Comparison of ENCODE assay signal across 20 mouse cellular contexts in the genomic region with DNA sequence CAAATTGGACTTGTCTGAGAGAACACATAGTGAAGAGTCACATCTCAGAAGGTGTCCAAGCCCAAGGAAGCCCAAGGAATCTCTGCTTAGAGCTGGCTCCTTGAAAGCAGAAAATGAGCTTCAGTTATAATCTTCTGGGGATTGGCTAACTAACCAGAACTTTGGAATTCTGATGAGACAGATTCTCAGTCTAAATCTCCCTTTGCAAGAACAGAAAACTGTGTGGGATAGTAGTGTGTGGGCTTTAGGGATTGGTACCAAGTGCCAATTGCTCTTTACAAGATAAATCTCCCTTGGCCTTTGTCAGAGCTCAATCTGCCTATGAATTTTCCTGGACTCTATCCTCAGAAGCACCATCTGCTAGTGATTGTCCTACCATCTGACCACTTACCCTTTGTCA. TPM values are rescaled to one million over a fixed set of nuclear protein-coding genes. Genes with fewer than 3 reads are reported as not detected.
A peak's percentile ranks its signal among the peaks of the same experiment; 100 is the strongest.
DNase-seq lines count a peak whose midpoint lies in the region; ATAC-seq lines count a peak whose summit lies in the region.
"Had no signal": no experiment of that assay in that cellular context is flagged by ENCODE, and none has a peak within 500 bp of the region (broad histone marks: within the 10 kb centered on the region; RNA-seq: fewer than 3 reads in every experiment).

No protein-coding gene starts in this region.

- H3K27ac ChIP-seq in hindbrain, embryonic 10.5 days, result peak overlapping the region; percentile 81
- H3K27ac ChIP-seq in midbrain, embryonic 14.5 days (replicated peaks; ENCODE audit: low read depth, low read length), result 0 out of 2 replicates have a peak overlapping the region, but pooled peaks have one; percentile 20
- H3K27ac ChIP-seq: limb, embryonic 13.5 days; liver, embryonic 15.5 days; neural tube, embryonic 12.5 days; stomach, embryonic 15.5 days had no signal

- no peak overlapping the region for H3K4me2 ChIP-seq in midbrain, embryonic 14.5 days (ENCODE audit: low read length)
- H3K4me2 ChIP-seq: heart, embryonic 12.5 days; limb, embryonic 13.5 days; liver, embryonic 15.5 days; neural tube, embryonic 12.5 days; stomach, embryonic 15.5 days had no signal

- no peak overlapping the region for H3K9ac ChIP-seq in midbrain, embryonic 14.5 days (replicated peaks; ENCODE audit: low read length)
- H3K9ac ChIP-seq: heart, embryonic 12.5 days; limb, embryonic 13.5 days; liver, embryonic 15.5 days; neural tube, embryonic 12.5 days; stomach, embryonic 15.5 days had no signal

- no peak for DNase-seq in frontal cortex, postnatal 10 days (ENCODE audit: low spot score in 2 of 2)
- DNase-seq in brain, adult 2 months (ENCODE audit: low read depth, low spot score), result peak; percentile 46
- no peak for DNase-seq in hindbrain, embryonic 10.5 days (ENCODE audit: low spot score)
- DNase-seq in midbrain, embryonic 14.5 days, result no peak
- DNase-seq in urinary bladder, postnatal 10 days (ENCODE audit: low spot score), result no peak
- DNase-seq in adipocyte (ENCODE audit: low spot score), result no peak
- DNase-seq in MN1 (ENCODE audit: low spot score), result no peak
- DNase-seq: heart, postnatal 4 days; kidney, adult 18-20 months; kidney, postnatal 25 days; lung, postnatal 10 days; thymus, postnatal 25 days had no signal

- no peak overlapping the region for H3K4me3 ChIP-seq in hindbrain, embryonic 10.5 days
- no peak overlapping the region for H3K4me3 ChIP-seq in midbrain, embryonic 14.5 days (replicated peaks; ENCODE audit: low read depth, low read length)
- H3K4me3 ChIP-seq: heart, embryonic 12.5 days; limb, embryonic 13.5 days; liver, embryonic 15.5 days; neural tube, embryonic 12.5 days; stomach, embryonic 15.5 days had no signal

- peaks cover 12% of the 10 kb centered on the region for H3K4me1 ChIP-seq in hindbrain, embryonic 10.5 days (replicated peaks)
- H3K4me1 ChIP-seq in midbrain, embryonic 14.5 days (ENCODE audit: control insufficient read depth, insufficient read depth, low read length), result no peaks in the 10 kb centered on the region
- H3K4me1 ChIP-seq: heart, embryonic 12.5 days; liver, embryonic 15.5 days; neural tube, embryonic 12.5 days; stomach, embryonic 15.5 days had no signal

- peak; percentile 86 for ATAC-seq in frontal cortex, adult (ENCODE audit: low TSS enrichment)
- ATAC-seq in midbrain, embryonic 14.5 days (ENCODE audit: low FRiP score, low TSS enrichment), result no peak

- no peaks in the 10 kb centered on the region for H3K27me3 ChIP-seq in hindbrain, embryonic 10.5 days (ENCODE audit: insufficient read depth, poor library complexity, severe bottlenecking)
- H3K27me3 ChIP-seq in midbrain, embryonic 14.5 days (ENCODE audit: control insufficient read depth, insufficient read depth, low read length), result no peaks in the 10 kb centered on the region
- H3K27me3 ChIP-seq: CH12.LX; heart, embryonic 12.5 days; limb, embryonic 13.5 days; liver, embryonic 15.5 days; neural tube, embryonic 12.5 days; stomach, embryonic 15.5 days had no signal

- H3K36me3 ChIP-seq in hindbrain, embryonic 10.5 days, result no peaks in the 10 kb centered on the region
- no peaks in the 10 kb centered on the region for H3K36me3 ChIP-seq in midbrain, embryonic 14.5 days (ENCODE audit: control insufficient read depth, insufficient read depth, low read length)
- H3K36me3 ChIP-seq: heart, embryonic 12.5 days; limb, embryonic 13.5 days; liver, embryonic 15.5 days; neural tube, embryonic 12.5 days; stomach, embryonic 15.5 days had no signal

- no peaks in the 10 kb centered on the region for H3K9me3 ChIP-seq in hindbrain, embryonic 10.5 days
- H3K9me3 ChIP-seq in midbrain, embryonic 14.5 days (ENCODE audit: control insufficient read depth, low read length), result no peaks in the 10 kb centered on the region
- H3K9me3 ChIP-seq: heart, embryonic 12.5 days; limb, embryonic 13.5 days; liver, embryonic 15.5 days; neural tube, embryonic 12.5 days; stomach, embryonic 15.5 days had no signal

RNA-seq across cellular contexts. Expression of a gene that starts 54.5 kb away (rescaled TPM):
- not detected in 2 replicates for polyA plus RNA-seq in hindbrain, embryonic 10.5 days (2016; fragmentation: Nextera tagmentation; extraction: Ambion mirVana)
- not detected in 2 replicates for polyA plus RNA-seq in midbrain, embryonic 14.5 days (2014; fragmentation: Nextera tagmentation; extraction: Ambion mirVana)
- polyA plus RNA-seq: embryonic facial prominence, embryonic 11.5 days; heart, embryonic 12.5 days; limb, embryonic 13.5 days; neural tube, embryonic 12.5 days; stomach, embryonic 15.5 days had no signal
